Mouse (Mus musculus) G1E (cell line): ENCODE measurements around the gene Grik5. TPM values are rescaled to one million over a fixed set of nuclear protein-coding genes. Genes with fewer than 3 reads are reported as not detected.

Experiments
- ATAC-seq: 2 replicates; pipeline ENCODE4 v1.8.0; 2016; ENCODE audit warnings: mild to moderate bottlenecking; ENCODE audit not compliant: insufficient number of reproducible peaks, poor library complexity, low FRiP score, severe bottlenecking; ENCODE audit errors: extremely low read depth
- DNase-seq: peaks from one replicate; pipeline ENCODE4 v3.0.0; 2012; ENCODE audit warnings: low spot score
- H3K27me3 ChIP-seq: 2 replicates; pipeline ENCODE4 v1.6.1; 2012; ENCODE audit warnings: mild to moderate bottlenecking, low read length, inconsistent platforms; ENCODE audit not compliant: insufficient read depth
- H3K36me3 ChIP-seq: replicated peaks from 2 replicates; pipeline ENCODE3; 2012; ENCODE audit warnings: mild to moderate bottlenecking, inconsistent platforms
- H3K4me1 ChIP-seq: 2 replicates; pipeline ENCODE4 v1.6.1; 2012; ENCODE audit warnings: low read depth, low read length, inconsistent platforms, mixed read lengths; ENCODE audit not compliant: insufficient read depth
- H3K4me3 ChIP-seq: 2 replicates; pipeline ENCODE4 v1.5.1; 2012; ENCODE audit warnings: low read depth, mild to moderate bottlenecking, inconsistent platforms, low read length, moderate library complexity, mixed read lengths
- H3K9me3 ChIP-seq: replicated peaks from 2 replicates; pipeline ENCODE4 v1.6.1; 2012; ENCODE audit warnings: inconsistent platforms
- CTCF ChIP-seq: IDR thresholded peaks from 2 replicates; pipeline ENCODE4 v1.5.1; 2012; ENCODE audit warnings: low read depth, low read length, inconsistent platforms, mixed read lengths
- GATA1 ChIP-seq: IDR thresholded peaks from 2 replicates; pipeline ENCODE4 v1.6.1; 2012; ENCODE audit warnings: borderline replicate concordance, low read length, inconsistent platforms, mixed read lengths
- GATA2 ChIP-seq: IDR thresholded peaks from 2 replicates; pipeline ENCODE4 v1.6.1; 2012; ENCODE audit warnings: low read depth, low read length, inconsistent platforms, borderline replicate concordance
- POLR2AphosphoS5 ChIP-seq: IDR thresholded peaks from 2 replicates; pipeline ENCODE4 v1.6.1; 2012; ENCODE audit warnings: low read depth, low read length, inconsistent platforms; ENCODE audit not compliant: insufficient replicate concordance
- TAL1 ChIP-seq: conservative IDR thresholded peaks from 2 replicates; pipeline ENCODE4 v1.6.1; 2012; ENCODE audit warnings: low read depth, low read length, inconsistent platforms, mixed read lengths
- polyA plus RNA-seq: library from polyadenylated mRNA; stranded (reverse); fragments of >175 nt; gene quantifications from 2 replicates; pipeline ENCODE4 v1.2.3, GENCODE M21; 2012
- total RNA-seq, 2 experiments: library from RNA; stranded (forward) in 1 of 2; stranded (reverse) in 1 of 2; fragments of 200-1000 nt in 1 of 2; fragments of >200 nt in 1 of 2; fragmentation: Nextera tagmentation in 1 of 2; gene quantifications; 2 replicates each; pipeline ENCODE4 v1.2.3; 2014 to 2017

Gene Grik5
- total and polyA plus RNA-seq, 3 experiments = 91.3 to 198 (median 94.6) TPM

DNA sequence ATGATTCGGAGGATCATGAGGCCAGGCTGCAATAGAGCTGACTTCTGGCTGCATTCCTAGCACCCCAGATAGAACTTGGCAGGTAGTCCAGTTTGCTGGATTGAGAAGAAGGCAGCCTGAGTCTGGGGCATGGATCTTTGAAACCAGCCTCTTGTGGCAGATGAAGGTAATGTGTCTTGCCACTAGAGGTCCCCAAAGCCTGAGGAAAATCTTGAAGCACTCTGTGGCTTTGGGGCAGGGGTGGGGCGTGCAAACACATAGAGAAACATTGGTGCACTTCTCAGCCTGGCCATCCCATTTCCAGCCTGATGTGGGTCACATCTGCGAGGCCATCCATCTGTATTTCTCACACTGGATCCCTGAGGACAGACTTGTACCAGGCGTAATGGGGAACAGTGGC is 10.4 kb upstream of the Grik5 start:
- peak; percentile 65 for DNase-seq
- Histone ChIP-seq H3K4me3 (no peak overlapping the region), H3K9me3 (no peaks in the 10 kb centered on the region; the same call in 1 of the 2 replicates), H3K36me3 (peaks cover 86% of the 10 kb centered on the region), H3K27me3 (no peaks in the 10 kb centered on the region), H3K4me1 (peaks cover 76% of the 10 kb centered on the region)
- no peak; the same call in 1 of the 2 replicates for ATAC-seq
- TF ChIP-seq TAL1 = no peak
- TF ChIP-seq POLR2AphosphoS5 = no peak
- no peak for TF ChIP-seq GATA2
- peak; percentile 22; the same call in 1 of the 2 replicates for TF ChIP-seq CTCF

DNA sequence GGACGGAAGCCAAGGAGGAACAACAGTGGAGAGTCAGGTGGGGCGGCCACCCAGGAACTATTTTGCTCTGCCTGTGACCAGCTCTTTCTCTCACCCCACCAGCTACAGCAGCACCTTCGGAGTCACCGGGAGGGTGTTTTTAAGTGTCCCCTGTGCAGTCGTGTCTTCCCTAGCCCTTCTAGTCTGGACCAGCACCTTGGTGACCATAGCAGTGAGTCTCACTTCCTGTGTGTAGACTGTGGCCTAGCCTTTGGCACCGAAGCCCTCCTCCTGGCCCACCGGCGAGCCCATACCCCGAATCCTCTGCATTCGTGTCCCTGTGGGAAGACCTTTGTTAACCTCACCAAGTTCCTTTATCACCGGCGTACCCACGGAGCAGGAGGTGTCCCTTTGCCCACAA is 8.3 kb upstream of the Grik5 start:
- no peak overlapping the region for H3K4me3 ChIP-seq
- no peaks in the 10 kb centered on the region; the same call in 1 of the 2 replicates for H3K9me3 ChIP-seq
- peaks cover 80% of the 10 kb centered on the region for H3K4me1 ChIP-seq
- DNase-seq (no peak), ATAC-seq (no peak)
- peaks cover 69% of the 10 kb centered on the region for H3K36me3 ChIP-seq
- no peaks in the 10 kb centered on the region for H3K27me3 ChIP-seq
- TF ChIP-seq GATA2 = no peak
- no peak for TF ChIP-seq POLR2AphosphoS5
- TF ChIP-seq GATA1 = no peak
- no peak for TF ChIP-seq TAL1
- TF ChIP-seq CTCF = no peak

DNA sequence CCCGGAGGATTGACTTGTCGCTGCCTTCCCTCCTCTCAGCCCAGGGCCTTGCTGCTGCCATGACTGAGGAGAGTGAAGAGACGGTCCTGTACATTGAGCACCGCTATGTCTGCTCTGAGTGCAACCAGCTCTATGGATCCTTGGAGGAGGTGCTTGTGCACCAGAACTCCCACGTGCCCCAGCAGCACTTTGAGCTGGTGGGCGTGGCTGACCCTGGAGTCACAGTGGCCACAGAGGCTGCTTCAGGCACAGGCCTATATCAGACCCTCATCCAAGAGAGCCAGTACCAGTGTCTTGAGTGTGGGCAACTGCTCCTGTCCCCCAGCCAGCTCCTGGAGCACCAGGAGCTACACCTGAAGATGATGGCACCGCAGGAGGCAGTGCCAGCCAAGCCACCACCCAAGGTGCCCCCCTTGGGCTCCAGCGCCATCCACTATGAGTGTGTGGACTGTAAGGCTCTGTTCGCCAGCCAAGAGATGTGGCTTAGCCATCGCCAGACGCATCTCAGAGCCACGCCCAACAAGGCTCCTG is 7.4 kb upstream of the Grik5 start:
- Histone ChIP-seq H3K9me3 (no peaks in the 10 kb centered on the region; the same call in 1 of the 2 replicates), H3K27me3 (no peaks in the 10 kb centered on the region), H3K4me3 (peak overlapping the region; percentile 20; the same call in 1 of the 2 replicates), H3K4me1 (peaks cover 81% of the 10 kb centered on the region), H3K36me3 (peaks cover 60% of the 10 kb centered on the region)
- ATAC-seq (no peak), DNase-seq (no peak)
- TF ChIP-seq GATA1 (no peak), CTCF (no peak)

DNA sequence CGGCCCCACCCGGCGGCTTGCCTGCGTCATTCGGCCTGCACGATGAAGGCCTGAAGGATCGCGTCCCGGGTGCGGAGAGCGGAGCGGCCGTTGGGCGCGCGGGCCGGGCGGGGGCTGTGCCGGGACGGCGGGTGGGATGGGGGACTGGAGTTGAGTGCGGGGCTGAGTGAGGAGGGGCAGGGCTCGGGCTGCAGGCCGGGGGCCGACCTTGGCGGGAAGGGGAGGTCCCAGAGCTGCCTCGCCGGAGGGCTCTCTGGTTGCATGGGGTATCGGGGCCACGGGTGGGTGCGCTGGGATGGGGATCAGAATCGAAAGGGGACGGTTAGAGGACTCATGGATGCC is 5.2 kb upstream of the Grik5 start:
- Histone ChIP-seq H3K27me3 (no peaks in the 10 kb centered on the region), H3K9me3 (no peaks in the 10 kb centered on the region; the same call in 1 of the 2 replicates), H3K36me3 (peaks cover 46% of the 10 kb centered on the region), H3K4me3 (peak overlapping the region; percentile 92), H3K4me1 (peaks cover 82% of the 10 kb centered on the region)
- DNase-seq (peak; percentile 49), ATAC-seq (no peak)
- no peak for TF ChIP-seq GATA2
- no peak for TF ChIP-seq GATA1
- no peak for TF ChIP-seq CTCF
- no peak for TF ChIP-seq POLR2AphosphoS5
- no peak for TF ChIP-seq TAL1

DNA sequence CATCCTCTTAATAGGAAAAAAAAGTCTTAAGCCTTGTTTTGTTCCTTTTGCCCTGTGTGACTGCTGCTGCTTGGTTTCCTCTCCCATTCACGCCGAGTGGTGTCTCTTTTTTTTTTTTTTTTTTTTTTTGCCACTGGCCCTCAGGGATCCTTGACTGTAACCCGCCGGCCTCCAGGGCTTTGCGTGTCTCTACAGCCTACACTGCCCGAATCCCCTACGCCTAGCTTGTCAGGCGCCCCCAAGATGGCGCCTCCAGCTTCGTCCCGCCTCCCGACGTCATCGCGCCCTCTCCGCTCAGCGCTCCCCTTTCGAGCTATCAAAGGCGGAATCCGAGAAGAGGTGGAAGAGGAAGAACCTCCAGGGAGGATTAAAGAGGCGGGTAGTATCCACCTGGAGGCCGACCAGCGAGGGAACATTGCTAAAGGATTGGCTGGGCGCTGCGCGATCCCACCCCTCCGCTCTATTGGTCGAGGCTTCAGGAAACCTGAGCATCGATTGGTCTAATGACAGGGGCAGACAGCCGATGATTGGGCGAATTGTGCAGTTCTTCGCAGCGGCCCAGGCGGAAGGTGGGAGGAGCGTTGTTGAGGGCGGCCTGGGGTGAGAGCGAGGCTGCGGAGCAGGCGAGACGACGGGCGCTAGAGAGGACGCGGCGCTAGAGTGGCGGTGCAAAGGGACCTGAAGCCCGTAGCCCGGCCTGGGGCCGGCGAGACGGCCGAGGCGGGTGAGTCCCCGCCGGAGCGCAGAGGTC is 4.7 kb upstream of the Grik5 start:
- peaks cover 81% of the 10 kb centered on the region for H3K4me1 ChIP-seq
- peak; percentile 83 for ATAC-seq
- TF ChIP-seq GATA2 (no peak), GATA1 (no peak), POLR2AphosphoS5 (no peak), TAL1 (no peak), CTCF (no peak)
- H3K9me3 ChIP-seq = no peaks in the 10 kb centered on the region; the same call in 1 of the 2 replicates
- peaks cover 40% of the 10 kb centered on the region for H3K36me3 ChIP-seq
- peak overlapping the region; percentile 92 for H3K4me3 ChIP-seq
- H3K27me3 ChIP-seq = no peaks in the 10 kb centered on the region
- peak; percentile 100 for DNase-seq

DNA sequence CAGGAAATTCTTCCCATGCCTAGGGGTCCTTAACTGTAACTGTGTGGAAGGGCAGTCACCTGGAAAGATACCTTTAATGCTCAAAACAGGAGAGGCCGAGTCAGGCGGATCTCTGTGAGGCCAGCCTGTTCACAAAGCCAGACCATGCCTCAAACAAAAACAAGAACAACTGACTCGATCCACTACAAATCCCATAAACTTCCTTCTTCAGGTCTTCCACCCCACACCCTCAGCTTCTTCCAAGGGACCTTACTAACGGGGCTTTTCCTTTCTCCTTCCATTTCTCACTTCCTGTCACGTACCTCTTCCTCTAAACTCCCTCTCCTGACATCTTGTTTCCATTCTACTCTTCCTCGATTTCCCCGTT is 4.1 kb upstream of the Grik5 start:
- Histone ChIP-seq H3K4me1 (peaks cover 81% of the 10 kb centered on the region), H3K9me3 (no peaks in the 10 kb centered on the region; the same call in 1 of the 2 replicates), H3K27me3 (no peaks in the 10 kb centered on the region), H3K36me3 (peaks cover 35% of the 10 kb centered on the region), H3K4me3 (peak overlapping the region; percentile 92)
- ATAC-seq (no peak), DNase-seq (no peak)
- no peak for TF ChIP-seq CTCF
- TF ChIP-seq GATA2 = no peak
- no peak for TF ChIP-seq POLR2AphosphoS5
- no peak for TF ChIP-seq TAL1

DNA sequence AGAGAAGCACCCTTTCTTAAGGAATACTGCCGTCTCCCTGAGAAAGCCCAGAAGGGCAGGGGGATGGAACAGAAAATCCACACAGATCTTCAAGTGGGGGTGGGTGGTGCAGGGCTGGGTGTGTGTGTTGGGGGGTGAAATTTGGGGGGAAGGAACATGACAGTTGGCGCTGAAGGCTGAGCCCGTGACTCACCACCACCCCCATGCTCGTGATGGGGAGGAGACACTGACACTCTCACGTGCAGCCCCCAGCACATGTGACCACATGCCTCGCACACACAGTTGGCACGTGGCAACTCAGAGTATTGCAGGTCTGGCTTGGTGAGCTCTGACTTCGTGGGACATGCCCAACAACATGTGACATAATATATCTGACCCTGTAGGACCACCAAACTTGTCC is 1.8 kb upstream of the Grik5 start:
- Histone ChIP-seq H3K4me3 (peak overlapping the region; percentile 82; the same call in 1 of the 2 replicates), H3K36me3 (peaks cover 33% of the 10 kb centered on the region), H3K27me3 (no peaks in the 10 kb centered on the region), H3K9me3 (no peaks in the 10 kb centered on the region), H3K4me1 (peaks cover 79% of the 10 kb centered on the region)
- 0 out of 2 replicates have a peak, but pooled peaks have one; percentile 10 for ATAC-seq
- DNase-seq = peak; percentile 39
- no peak for TF ChIP-seq GATA2
